Mouse (Mus musculus) mouse embryonic stem cell (cell line): ENCODE data around the gene Strn4.

Source experiments
- in situ Hi-C, 2 experiments: fragments of 300-500 bp; cut with MboI; formaldehyde crosslinking; loops; 1 replicate in 1 of 2; 3 replicates in 1 of 2; pipeline ENCODE4 v1.14.3; 2019 to 2020; ENCODE audit warnings: low sequenced_read_pairs in 2 of 2, low pct_unique_long_range_greater_than_20kb in 1 of 2, mixed read lengths in 1 of 2; ENCODE audit not compliant: unreplicated experiment in 1 of 2

The Strn4 gene

GRCm38 (mm10) chr7:16838804-16839426, 23.2 kb downstream of the Strn4 start:
- in situ Hi-C loops: no loop called here

GRCm38 (mm10) chr7:16839427-16840108, 23.9 kb downstream of the Strn4 start:
- in situ Hi-C loops: no loop called here

- in situ Hi-C loops: no loop called here
Measured at GRCm38 (mm10) chr7:16840109-16840491, 24.4 kb downstream of the Strn4 start.

GRCm38 (mm10) chr7:16841078-16841477, 25.4 kb downstream of the Strn4 start:
- in situ Hi-C loops: no loop called here

- in situ Hi-C loops: no loop called here
Measured at GRCm38 (mm10) chr7:16841561-16842560, 26.2 kb downstream of the Strn4 start.

- in situ Hi-C loops: no loop called here
Measured at GRCm38 (mm10) chr7:16842645-16843063, 27.0 kb downstream of the Strn4 start, which contains the start of gene Prkd2. Prkd2 (plus strand) TSS chr7:16842902.

GRCm38 (mm10) chr7:16843441-16844171, 27.9 kb downstream of the Strn4 start:
- in situ Hi-C loops: no loop called here

- in situ Hi-C loops: no loop called here
Measured at GRCm38 (mm10) chr7:16844696-16845071, 29.0 kb downstream of the Strn4 start.

- in situ Hi-C loops: no loop called here
Measured at GRCm38 (mm10) chr7:16845072-16845819, 29.6 kb downstream of the Strn4 start.

GRCm38 (mm10) chr7:16845820-16846167, 30.1 kb downstream of the Strn4 start:
- in situ Hi-C loops: no loop called here

- in situ Hi-C loops: no loop called here
Measured at GRCm38 (mm10) chr7:16846775-16847174, 31.1 kb downstream of the Strn4 start.

- in situ Hi-C loops: no loop called here
Measured at GRCm38 (mm10) chr7:16847507-16847906, 31.8 kb downstream of the Strn4 start.

- in situ Hi-C loops: no loop called here
Measured at GRCm38 (mm10) chr7:16848579-16848978, 32.9 kb downstream of the Strn4 start.

GRCm38 (mm10) chr7:16851636-16852035, 35.9 kb downstream of the Strn4 start:
- in situ Hi-C loops: no loop called here

GRCm38 (mm10) chr7:16853302-16853831, 37.7 kb downstream of the Strn4 start:
- in situ Hi-C loops: no loop called here

GRCm38 (mm10) chr7:16858336-16858735, 42.6 kb downstream of the Strn4 start:
- in situ Hi-C loops: no loop called here

- in situ Hi-C loops: no loop called here
Measured at GRCm38 (mm10) chr7:16859902-16860651, 44.4 kb downstream of the Strn4 start.
